Mouse (Mus musculus) erythroblast, embryonic 14.5 days (primary cell): ENCODE data around the gene Gm9857. TPM values are rescaled to one million over a fixed set of nuclear protein-coding genes. Genes with fewer than 3 reads are reported as not detected.

ENCODE experiments used
- H3K27me3 ChIP-seq: 2 replicates; pipeline ENCODE4 v1.6.1; 2012; ENCODE audit warnings: inconsistent platforms; ENCODE audit not compliant: control insufficient read depth
- H3K36me3 ChIP-seq: 2 replicates; pipeline ENCODE4 v1.6.1; 2012; ENCODE audit warnings: mild to moderate bottlenecking, inconsistent platforms; ENCODE audit not compliant: control insufficient read depth
- H3K4me1 ChIP-seq: 2 replicates; pipeline ENCODE4 v1.6.1; 2012; ENCODE audit warnings: inconsistent platforms; ENCODE audit not compliant: control insufficient read depth
- H3K4me3 ChIP-seq: replicated peaks from 2 replicates; pipeline ENCODE3; 2012; ENCODE audit warnings: moderate library complexity, mild to moderate bottlenecking, inconsistent platforms
- H3K9me3 ChIP-seq: 2 replicates; pipeline ENCODE4 v1.6.1; 2012; ENCODE audit warnings: low read length, inconsistent platforms, mixed read lengths; ENCODE audit not compliant: control insufficient read depth
- GATA1 ChIP-seq: IDR thresholded peaks from 2 replicates; pipeline ENCODE4 v1.6.1; 2012; ENCODE audit warnings: low read length, inconsistent platforms, mixed read lengths
- TAL1 ChIP-seq: IDR thresholded peaks from 3 replicates; pipeline ENCODE4 v1.6.1; 2012; ENCODE audit warnings: low read length, inconsistent platforms, mixed read lengths
- polyA plus RNA-seq: library from polyadenylated mRNA; stranded (reverse); fragments of >175 nt; gene quantifications from 2 replicates; pipeline ENCODE4 v1.2.3, GENCODE M21; 2012

Gm9857 gene
- polyA plus RNA-seq, 1 experiment = not detected

- no peaks in the 10 kb centered on the region for H3K36me3 ChIP-seq
These were observed 25.8 kb upstream of the Gm9857 start for GRCm38 (mm10) chr3:108966051-108966450.

GRCm38 (mm10) chr3:108964361-108965044, 24.3 kb upstream of the Gm9857 start:
- Histone ChIP-seq H3K36me3 (no peaks in the 10 kb centered on the region), H3K4me3 (no peak overlapping the region), H3K27me3 (no peaks in the 10 kb centered on the region), H3K9me3 (no peaks in the 10 kb centered on the region), H3K4me1 (peaks cover 5% of the 10 kb centered on the region)
- no peak for TF ChIP-seq GATA1
- no peak for TF ChIP-seq TAL1

More at GRCm38 (mm10) chr3:108966051-108966450, 25.8 kb upstream of the Gm9857 start:
- Histone ChIP-seq H3K4me1 (peaks cover 5% of the 10 kb centered on the region), H3K4me3 (no peak overlapping the region), H3K9me3 (no peaks in the 10 kb centered on the region), H3K27me3 (no peaks in the 10 kb centered on the region)
- no peak for TF ChIP-seq GATA1
- TF ChIP-seq TAL1 = no peak

GRCm38 (mm10) chr3:108963776-108964175, 23.5 kb upstream of the Gm9857 start:
- TF ChIP-seq TAL1 (no peak), GATA1 (no peak)
- H3K27me3 ChIP-seq = no peaks in the 10 kb centered on the region
- H3K4me1 ChIP-seq = peaks cover 5% of the 10 kb centered on the region

DNA sequence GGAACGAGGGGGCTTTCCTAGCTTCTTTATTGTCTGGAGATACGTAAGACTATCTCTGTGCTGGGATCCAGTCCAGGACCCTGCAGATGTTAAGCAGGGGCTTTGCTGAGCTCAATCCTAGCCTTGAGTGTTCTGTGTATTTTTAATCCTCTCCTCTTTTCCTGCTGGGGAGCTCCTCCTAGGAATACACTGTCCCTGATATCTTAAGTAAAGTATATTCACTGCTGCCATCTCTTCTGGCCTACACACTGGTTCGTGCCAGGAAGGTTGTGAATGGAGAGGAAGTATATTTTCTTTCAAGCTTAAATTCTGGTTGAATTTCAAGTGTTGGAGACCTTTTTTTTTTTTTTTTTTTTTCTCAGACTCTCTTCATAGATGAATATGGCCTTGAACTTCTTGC, 23.0 kb upstream of the Gm9857 start:
- Histone ChIP-seq H3K4me1 (peaks cover 5% of the 10 kb centered on the region), H3K27me3 (no peaks in the 10 kb centered on the region), H3K36me3 (no peaks in the 10 kb centered on the region), H3K4me3 (no peak overlapping the region), H3K9me3 (no peaks in the 10 kb centered on the region)
- TF ChIP-seq TAL1 = no peak
- TF ChIP-seq GATA1 = no peak

More at GRCm38 (mm10) chr3:108963776-108964175, 23.5 kb upstream of the Gm9857 start:
- no peaks in the 10 kb centered on the region for H3K36me3 ChIP-seq
- no peak overlapping the region for H3K4me3 ChIP-seq
- no peaks in the 10 kb centered on the region for H3K9me3 ChIP-seq

GRCm38 (mm10) chr3:108961655-108962054, 21.4 kb upstream of the Gm9857 start:
- no peak for TF ChIP-seq GATA1
- Histone ChIP-seq H3K36me3 (no peaks in the 10 kb centered on the region), H3K9me3 (no peaks in the 10 kb centered on the region), H3K4me3 (no peak overlapping the region), H3K4me1 (no peaks in the 10 kb centered on the region; the same call in 1 of the 2 replicates), H3K27me3 (no peaks in the 10 kb centered on the region)

GRCm38 (mm10) chr3:108961226-108961625, 21.0 kb upstream of the Gm9857 start:
- Histone ChIP-seq H3K36me3 (no peaks in the 10 kb centered on the region), H3K27me3 (no peaks in the 10 kb centered on the region), H3K4me3 (no peak overlapping the region), H3K9me3 (no peaks in the 10 kb centered on the region), H3K4me1 (no peaks in the 10 kb centered on the region; the same call in 1 of the 2 replicates)
- TF ChIP-seq TAL1 (no peak), GATA1 (no peak)

DNA sequence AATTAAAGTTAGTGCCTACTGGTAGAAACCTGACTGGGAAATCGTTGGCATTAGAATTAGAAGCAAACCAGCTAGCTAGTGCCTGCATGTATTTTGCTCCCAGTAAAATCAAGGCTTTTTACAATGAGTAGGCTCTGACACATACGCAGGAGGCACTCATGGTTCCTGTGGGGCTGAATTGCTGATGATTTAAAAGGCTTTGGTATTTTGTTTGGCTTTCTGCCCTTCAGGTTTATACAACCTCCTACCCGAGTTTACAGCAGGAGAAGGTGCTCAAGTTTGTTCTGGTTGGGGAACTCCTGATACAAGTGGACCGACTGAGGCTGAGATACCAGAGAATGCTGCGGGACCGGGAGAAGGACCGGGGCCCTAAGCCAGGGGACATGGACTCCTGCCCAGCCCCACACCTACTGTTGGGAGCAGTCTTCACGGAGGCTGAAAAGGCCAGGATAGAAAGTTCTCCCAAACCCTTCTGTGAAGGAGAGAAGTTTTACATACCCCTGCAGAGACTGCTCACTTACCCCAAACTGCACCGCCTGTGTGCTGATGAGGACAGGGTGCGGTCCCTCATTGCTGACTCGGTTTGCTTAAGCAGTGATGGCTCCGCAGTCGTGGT, 19.5 kb upstream of the Gm9857 start:
- TF ChIP-seq GATA1 (no peak), TAL1 (no peak)

DNA sequence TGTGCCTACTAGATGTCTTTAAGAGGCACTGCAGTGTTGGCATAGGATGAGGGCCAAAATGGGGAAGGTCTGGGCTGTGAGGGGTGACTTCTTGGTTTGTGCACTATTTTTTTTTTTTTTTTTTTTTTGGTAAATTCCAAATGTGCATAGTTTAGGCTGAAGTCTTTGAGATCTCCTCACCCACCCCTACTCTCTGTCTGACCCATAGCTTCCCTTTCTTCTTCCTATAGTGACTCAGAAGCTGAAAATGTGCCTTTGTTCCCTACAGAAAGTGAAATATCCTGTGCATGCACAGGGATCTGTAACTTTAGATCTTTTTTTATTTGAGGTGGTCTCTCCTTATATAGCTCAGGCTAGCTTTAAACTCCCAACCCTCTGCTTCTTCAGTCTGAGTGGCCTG, 17.7 kb upstream of the Gm9857 start:
- TF ChIP-seq GATA1 (no peak), TAL1 (no peak)
- Histone ChIP-seq H3K4me1 (no peaks in the 10 kb centered on the region; the same call in 1 of the 2 replicates), H3K9me3 (no peaks in the 10 kb centered on the region)

More for the DNA sequence above, 19.5 kb upstream of the Gm9857 start:
- Histone ChIP-seq H3K36me3 (no peaks in the 10 kb centered on the region), H3K4me3 (no peak overlapping the region), H3K27me3 (no peaks in the 10 kb centered on the region), H3K4me1 (no peaks in the 10 kb centered on the region; the same call in 1 of the 2 replicates), H3K9me3 (no peaks in the 10 kb centered on the region)

DNA sequence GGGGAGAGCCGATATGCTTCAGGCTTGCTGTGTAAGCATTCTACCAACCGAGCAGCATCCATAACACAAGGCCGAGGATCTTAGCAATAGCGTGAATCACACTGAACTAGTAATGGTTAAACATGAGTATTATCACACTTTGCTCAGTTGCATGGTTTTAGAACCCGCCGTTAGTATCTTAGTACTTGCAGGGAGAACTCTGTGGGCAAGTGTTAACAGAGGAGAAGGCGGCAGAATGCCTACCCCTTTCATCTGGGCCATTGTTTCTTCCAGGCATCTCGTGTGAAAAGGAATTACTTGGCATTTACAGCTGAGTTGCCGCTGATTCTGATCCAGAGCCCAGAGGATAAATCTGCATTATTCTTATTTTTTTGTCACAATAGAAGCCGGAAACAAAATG, 751 bp upstream of the Gm9857 start:
- Histone ChIP-seq H3K36me3 (no peaks in the 10 kb centered on the region), H3K4me1 (peaks cover 4% of the 10 kb centered on the region; the same call in 1 of the 2 replicates), H3K9me3 (peaks cover 13% of the 10 kb centered on the region), H3K27me3 (peaks cover 5% of the 10 kb centered on the region), H3K4me3 (no peak overlapping the region)
- TF ChIP-seq TAL1 (no peak), GATA1 (no peak)

More for the DNA sequence above, 17.7 kb upstream of the Gm9857 start:
- no peaks in the 10 kb centered on the region for H3K36me3 ChIP-seq
- no peak overlapping the region for H3K4me3 ChIP-seq
- H3K27me3 ChIP-seq = no peaks in the 10 kb centered on the region
